Mouse (Mus musculus): ENCODE measurements around the gene Ube2k. TPM values are rescaled to one million over a fixed set of nuclear protein-coding genes. Genes with fewer than 3 reads are reported as not detected.

Gene Ube2k
- polyA plus RNA-seq, 1 experiment = 72.3 TPM

Other genes with a start within 250 kb of the Ube2k start
- 21.7 and 24.1 TPM in 2 replicates for gene Rfc1, start 201.6 kb upstream of the Ube2k start, polyA plus RNA-seq (2012; rRNA removed)
- gene Klb, start 188.9 kb upstream of the Ube2k start, polyA plus RNA-seq (2012; rRNA removed) = 0.25 and 0.40 TPM in 2 replicates
- gene Rpl9, start 145.8 kb upstream of the Ube2k start, polyA plus RNA-seq (2012; rRNA removed) = 1,417 and 1,614 TPM in 2 replicates
- 38.6 and 41.1 TPM in 2 replicates for gene Lias, start 145.7 kb upstream of the Ube2k start, polyA plus RNA-seq (2012; rRNA removed)
- 232 and 283 TPM in 2 replicates for gene Ugdh, start 101.3 kb upstream of the Ube2k start, polyA plus RNA-seq (2012; rRNA removed)
- 0.34 TPM in 1 of 2 replicates, not detected in the other for gene Gm43552, start 44.4 kb upstream of the Ube2k start, polyA plus RNA-seq (2012; rRNA removed)
- gene Smim14, start within 50 bp of the Ube2k start, polyA plus RNA-seq (2012; rRNA removed) = 259 and 310 TPM in 2 replicates
- gene Pds5a, start 161.0 kb downstream of the Ube2k start, polyA plus RNA-seq (2012; rRNA removed) = 63.1 and 65.6 TPM in 2 replicates
- 7.9 TPM in 2 replicates for gene N4bp2, start 226.3 kb downstream of the Ube2k start, polyA plus RNA-seq (2012; rRNA removed)